Mouse (Mus musculus) cerebellum, adult 2 months (tissue): ENCODE data around the gene Eif3l.

ENCODE experiments used
- CTCF ChIP-seq: fragments of 200-500 bp; IDR thresholded peaks from 2 replicates; pipeline ENCODE4 v1.5.1; 2011; ENCODE audit warnings: low read depth, mild to moderate bottlenecking, control low read depth, low read length, moderate library complexity, borderline replicate concordance; ENCODE audit not compliant: insufficient read depth
- POLR2A ChIP-seq: fragments of 200-500 bp; IDR thresholded peaks from 2 replicates; pipeline ENCODE4 v1.6.1; 2011; ENCODE audit warnings: low read length, control low read depth, borderline replicate concordance; ENCODE audit not compliant: insufficient read depth

DNA sequence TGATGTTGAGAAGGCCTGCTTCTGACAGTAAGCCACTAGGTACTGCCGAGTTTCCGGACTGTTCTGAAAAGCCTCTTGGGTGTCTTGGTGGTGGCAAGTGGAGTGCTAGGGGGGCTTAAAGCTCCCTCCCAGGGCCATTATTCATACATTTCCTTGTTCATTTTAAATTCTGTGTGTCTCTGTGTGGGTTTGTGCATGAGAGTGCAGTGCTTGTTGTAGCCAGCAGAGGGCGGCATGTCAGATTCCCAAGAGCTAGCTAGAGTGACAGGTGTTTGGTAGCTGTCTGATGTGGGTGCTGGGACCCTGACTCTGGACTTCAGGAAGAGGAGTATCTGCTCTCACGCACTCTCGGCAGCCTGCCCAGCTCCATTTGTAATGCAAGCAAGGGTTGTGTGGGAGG lies 53.2 kb downstream of the Eif3l start:
- TF ChIP-seq CTCF (peak; percentile 41; the same call in 1 of the 2 replicates), POLR2A (no peak)
